Mouse (Mus musculus): Measurements from ENCODE around the gene Plk1.

GRCm38 (mm10) chr7:122152473-122152872 is 6.8 kb upstream of the Plk1 start:
- no peak for TF ChIP-seq CTCF (IDR thresholded peaks at IDR 0.05; ENCODE audit: borderline replicate concordance, extremely low read depth, insufficient read depth, insufficient read length)
- no peak for TF ChIP-seq POLR2A (IDR thresholded peaks at IDR 0.05; ENCODE audit: borderline replicate concordance, extremely low read depth, insufficient read depth, insufficient read length, poor library complexity, severe bottlenecking)
